Mouse (Mus musculus) liver, embryonic 14.5 days (tissue): ENCODE measurements at regions not wholly inside any gene's neighbourhood (a gene's known extent, or its start where the extent isn't known, plus 50 kb on each side); places are given as distances from the start of the nearest gene placed in this dataset.

Source experiments
- ATAC-seq: fragments of 200-750 bp; cut with Nextera tagmentation; 2 replicates; pipeline ENCODE4 v1.8.0; 2017; ENCODE audit warnings: moderate number of reproducible peaks, mild to moderate bottlenecking, moderate library complexity; ENCODE audit not compliant: insufficient read depth
- DNase-seq, 3 experiments: peaks; one replicate each; pipeline ENCODE4 v3.0.0-alpha.2; 2012 to 2013; ENCODE audit warnings: low read depth in 3 of 3, low spot score in 3 of 3
- H3K27ac ChIP-seq: fragments of 300-500 bp; sonication (generic); 2 replicates; pipeline ENCODE4 v1.5.1; 2014; ENCODE audit warnings: moderate library complexity, mild to moderate bottlenecking, control low read depth, inconsistent platforms
- H3K27me3 ChIP-seq: fragments of 300-500 bp; sonication (generic); 2 replicates; pipeline ENCODE4 v1.6.1; 2014; ENCODE audit warnings: mild to moderate bottlenecking, low read length, moderate library complexity; ENCODE audit not compliant: control insufficient read depth, insufficient read depth
- H3K36me3 ChIP-seq: fragments of 300-500 bp; sonication (generic); replicated peaks from 2 replicates; pipeline ENCODE4 v1.6.1; 2014; ENCODE audit warnings: low read depth; ENCODE audit not compliant: control insufficient read depth, insufficient read depth
- H3K4me1 ChIP-seq, 2 experiments: fragments of 200-500 bp in 1 of 2; fragments of 300-500 bp in 1 of 2; sonication (generic) in 1 of 2; replicated peaks; 2 replicates each; pipeline ENCODE4 v1.6.1; 2012 to 2014; ENCODE audit warnings: antibody characterized with exemption in 1 of 2, inconsistent platforms in 1 of 2, low read length in 1 of 2; ENCODE audit not compliant: control insufficient read depth in 2 of 2, insufficient read depth in 2 of 2
- H3K4me2 ChIP-seq: fragments of 300-500 bp; sonication (generic); 2 replicates; pipeline ENCODE4 v1.6.1; 2014; ENCODE audit warnings: low read depth, mild to moderate bottlenecking, control low read depth, moderate library complexity
- H3K4me3 ChIP-seq, 2 experiments: fragments of 200-500 bp in 1 of 2; fragments of 300-500 bp in 1 of 2; sonication (generic) in 1 of 2; 2 replicates each; pipeline ENCODE4 v1.5.1; 2012 to 2014; ENCODE audit warnings: low read depth in 2 of 2, low read length in 2 of 2, mild to moderate bottlenecking in 2 of 2, control low read depth in 1 of 2, inconsistent platforms in 1 of 2, moderate library complexity in 1 of 2; ENCODE audit not compliant: insufficient read depth in 1 of 2
- H3K9ac ChIP-seq: fragments of 300-500 bp; sonication (generic); replicated peaks from 2 replicates; pipeline ENCODE4 v1.6.1; 2014; ENCODE audit warnings: mild to moderate bottlenecking, control low read depth, moderate library complexity
- H3K9me3 ChIP-seq: fragments of 300-500 bp; sonication (generic); 2 replicates; pipeline ENCODE4 v1.6.1; 2016; ENCODE audit warnings: low read length, mixed read lengths; ENCODE audit not compliant: control insufficient read depth
- CTCF ChIP-seq: IDR thresholded peaks from 2 replicates; pipeline ENCODE4 v1.5.1; 2016; ENCODE audit warnings: antibody characterized with exemption, low read depth, control low read depth
- EP300 ChIP-seq: IDR thresholded peaks from 2 replicates; pipeline ENCODE4 v1.6.1; 2016; ENCODE audit warnings: antibody characterized with exemption, low read depth
- WGBS: fragments of 180-500 bp; shearing (Covaris S2); extraction: QIAGEN DNeasy Blood & Tissue Kit; methylation state at CpG from one replicate; pipeline ENCODE4 v1.1.7; 2014; ENCODE audit not compliant: insufficient replicate concordance; 5-methylcytosine and 5-hydroxymethylcytosine counted together

DNA sequence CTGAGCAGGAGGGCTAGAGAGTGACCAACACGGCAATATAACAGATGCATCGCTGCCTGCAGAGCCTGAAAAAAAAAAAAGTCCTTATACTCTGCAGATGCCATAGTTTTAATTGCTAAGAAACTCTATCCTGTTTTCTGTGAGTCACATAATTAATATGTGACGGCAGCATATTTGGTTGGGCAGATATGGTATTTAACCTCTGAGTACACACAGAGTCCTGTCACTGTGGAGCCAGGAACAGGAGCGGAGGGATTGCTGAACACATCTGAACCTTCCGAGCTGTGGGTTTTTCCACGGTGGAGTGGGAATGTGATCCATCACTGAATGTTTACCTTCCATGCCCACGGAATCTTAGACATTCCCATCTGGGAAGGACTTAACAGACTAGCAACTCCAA is 208.7 kb upstream of the Gm12728 start:
- DNase-seq: no peak
- no peaks in the 10 kb centered on the region for H3K9me3 ChIP-seq
- H3K4me1 ChIP-seq: no peaks in the 10 kb centered on the region
- 70% methylated on average over 7 of the region's 7 CpGs for WGBS
- H3K9ac ChIP-seq: no peak overlapping the region
- H3K27ac ChIP-seq: no peak overlapping the region
- H3K4me3 ChIP-seq: no peak overlapping the region
- no peak for ATAC-seq
- TF ChIP-seq CTCF: no peak
- TF ChIP-seq EP300: no peak
- H3K27me3 ChIP-seq: no peaks in the 10 kb centered on the region
- H3K4me2 ChIP-seq: no peak overlapping the region
- H3K36me3 ChIP-seq: no peaks in the 10 kb centered on the region

DNA sequence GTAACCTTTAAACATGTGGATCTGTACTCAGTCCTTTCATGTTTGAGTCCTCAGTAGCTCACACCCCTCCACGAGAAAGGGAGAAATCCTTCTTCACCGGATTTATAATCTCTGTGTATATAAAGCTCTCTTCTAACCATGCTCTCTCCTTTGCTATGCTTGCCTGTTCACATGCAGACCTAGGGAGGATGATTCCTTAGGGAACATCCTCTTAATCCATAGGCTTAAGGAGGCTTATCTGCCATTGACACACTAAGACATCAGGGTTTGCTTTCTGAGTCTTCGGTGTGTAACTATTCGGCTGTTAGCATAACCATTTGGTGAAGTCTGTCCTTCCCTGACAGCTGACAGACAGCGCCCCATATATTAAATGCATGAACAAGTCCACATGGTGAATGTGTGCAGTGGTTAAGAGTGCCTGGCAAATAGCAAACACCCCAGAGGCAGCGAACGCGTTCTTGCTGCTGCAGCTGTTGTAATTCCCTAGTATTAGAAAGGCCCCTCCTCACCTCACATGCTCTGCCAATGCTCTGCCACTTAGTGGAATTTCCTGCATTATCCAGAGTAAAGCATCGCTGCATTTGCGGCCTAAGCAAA is 205.2 kb upstream of the Gm12728 start:
- Histone ChIP-seq H3K9me3 (no peaks in the 10 kb centered on the region), H3K4me3 (no peak overlapping the region), H3K36me3 (no peaks in the 10 kb centered on the region), H3K27me3 (no peaks in the 10 kb centered on the region), H3K9ac (no peak overlapping the region), H3K27ac (no peak overlapping the region), H3K4me2 (no peak overlapping the region), H3K4me1 (no peaks in the 10 kb centered on the region)
- TF ChIP-seq EP300 (no peak), CTCF (no peak)
- DNase-seq (no peak), ATAC-seq (no peak)
- WGBS: 71% methylated on average over 10 of the region's 10 CpGs

DNA sequence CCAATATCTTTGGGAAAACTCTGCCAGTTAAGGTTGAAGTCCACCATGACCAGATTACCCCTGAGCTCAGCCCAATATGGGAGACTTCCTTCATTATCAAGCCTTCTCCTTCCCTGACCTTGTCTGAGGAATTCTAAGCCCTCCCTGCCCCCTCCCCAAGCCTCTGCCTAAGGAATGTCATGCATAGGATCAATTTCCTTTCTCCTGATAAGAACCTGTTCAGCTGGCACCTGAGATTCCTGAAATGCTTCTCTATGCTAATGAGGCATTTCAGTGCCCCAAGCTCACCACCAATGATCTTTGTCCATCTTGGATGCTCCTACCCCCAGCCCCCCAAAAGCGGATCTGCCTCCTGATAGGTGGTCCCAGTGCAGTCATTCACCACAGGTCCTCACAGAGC is 186.0 kb upstream of the Gm12728 start:
- H3K36me3 ChIP-seq: no peaks in the 10 kb centered on the region
- H3K4me1 ChIP-seq: no peaks in the 10 kb centered on the region
- H3K4me2 ChIP-seq: no peak overlapping the region
- DNase-seq: no peak
- H3K9me3 ChIP-seq: no peaks in the 10 kb centered on the region
- H3K4me3 ChIP-seq: no peak overlapping the region
- no peak for ATAC-seq
- no peak overlapping the region for H3K9ac ChIP-seq
- no peaks in the 10 kb centered on the region for H3K27me3 ChIP-seq
- TF ChIP-seq CTCF (no peak), EP300 (no peak)
- H3K27ac ChIP-seq: no peak overlapping the region
- 63% methylated on average over 1 of the region's 1 CpGs for whole genome bisulfite sequencing

DNA sequence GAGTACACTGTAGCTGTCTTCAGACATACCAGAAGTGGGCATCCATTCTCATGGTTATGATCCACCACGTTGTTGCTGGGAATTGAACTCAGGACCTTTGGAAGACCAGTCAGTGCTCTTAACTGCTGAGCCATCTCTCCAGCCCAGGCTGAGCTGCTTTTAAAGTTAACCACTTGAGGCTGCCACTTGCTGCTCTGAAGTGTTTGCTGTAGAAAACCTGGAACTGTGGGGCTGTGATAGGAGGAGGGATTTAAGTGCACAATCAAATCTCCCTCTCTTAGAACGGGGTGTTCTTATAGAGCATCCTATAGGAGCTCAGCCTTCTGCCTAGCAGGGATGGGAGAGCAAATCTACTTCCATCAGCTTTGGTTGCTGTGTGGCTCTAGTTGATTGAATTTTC is 185.1 kb upstream of the Gm12728 start:
- no peak overlapping the region for H3K4me3 ChIP-seq
- DNase-seq (no peak), ATAC-seq (no peak)
- no peaks in the 10 kb centered on the region for H3K4me1 ChIP-seq
- no peaks in the 10 kb centered on the region for H3K36me3 ChIP-seq
- no peaks in the 10 kb centered on the region for H3K27me3 ChIP-seq
- no peaks in the 10 kb centered on the region for H3K9me3 ChIP-seq
- H3K4me2 ChIP-seq: no peak overlapping the region
- WGBS: 44% methylated on average over 2 of the region's 2 CpGs
- no peak overlapping the region for H3K9ac ChIP-seq
- TF ChIP-seq EP300: no peak
- TF ChIP-seq CTCF: no peak
- H3K27ac ChIP-seq: no peak overlapping the region

DNA sequence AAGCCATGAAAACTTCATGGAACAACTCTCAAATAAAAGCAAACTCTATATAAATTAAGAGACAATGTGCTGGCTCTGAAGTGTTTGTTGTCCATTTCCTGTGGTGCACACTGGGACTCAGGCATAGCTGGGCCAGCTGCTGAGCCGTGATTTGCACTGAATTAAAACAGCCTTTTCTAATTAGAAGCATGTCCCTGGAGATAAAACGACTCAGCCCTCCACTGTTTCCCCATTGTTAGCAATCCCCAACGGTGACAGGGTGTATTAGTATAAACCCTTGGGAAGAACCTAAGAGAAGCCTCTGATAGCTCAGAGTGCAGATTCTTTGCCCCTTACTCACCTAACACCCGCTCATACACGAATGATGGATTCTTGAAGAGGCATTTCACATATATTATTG is 182.9 kb upstream of the Gm12728 start:
- no peak overlapping the region for H3K27ac ChIP-seq
- H3K4me3 ChIP-seq: no peak overlapping the region
- no peaks in the 10 kb centered on the region for H3K27me3 ChIP-seq
- TF ChIP-seq CTCF (no peak), EP300 (no peak)
- H3K36me3 ChIP-seq: no peaks in the 10 kb centered on the region
- no peak overlapping the region for H3K4me2 ChIP-seq
- DNase-seq (no peak), ATAC-seq (no peak)
- H3K9ac ChIP-seq: no peak overlapping the region
- no peaks in the 10 kb centered on the region for H3K9me3 ChIP-seq
- WGBS: 38% methylated on average over 5 of the region's 5 CpGs
- H3K4me1 ChIP-seq: no peaks in the 10 kb centered on the region
